Mouse (Mus musculus) embryonic facial prominence, embryonic 11.5 days (tissue): ENCODE measurements around the gene Sarm1. TPM values are rescaled to one million over a fixed set of nuclear protein-coding genes. Genes with fewer than 3 reads are reported as not detected.

Source experiments
- ATAC-seq: fragments of 200-750 bp; cut with Nextera tagmentation; replicated peaks from 2 replicates; pipeline ENCODE4 v1.8.0; 2017; ENCODE audit warnings: low read depth; ENCODE audit not compliant: insufficient number of reproducible peaks, low FRiP score, low TSS enrichment
- DNase-seq: peaks from one replicate; pipeline ENCODE4 v3.0.0-alpha.2; 2015; ENCODE audit warnings: low spot score
- H3K27ac ChIP-seq: fragments of 300-500 bp; sonication (generic); replicated peaks from 2 replicates; pipeline ENCODE4 v1.5.1; 2014; ENCODE audit warnings: mild to moderate bottlenecking, low read depth, low read length, control low read depth
- H3K27me3 ChIP-seq: fragments of 300-500 bp; sonication (generic); 2 replicates; pipeline ENCODE4 v1.6.1; 2014; ENCODE audit warnings: mild to moderate bottlenecking, low read length, moderate library complexity, mixed read lengths; ENCODE audit not compliant: control insufficient read depth, insufficient read depth
- H3K36me3 ChIP-seq: fragments of 300-500 bp; sonication (generic); replicated peaks from 2 replicates; pipeline ENCODE4 v1.6.1; 2014; ENCODE audit warnings: low read depth, mild to moderate bottlenecking, low read length, moderate library complexity, mixed read lengths; ENCODE audit not compliant: control insufficient read depth, insufficient read depth
- H3K4me1 ChIP-seq: fragments of 300-500 bp; sonication (generic); 2 replicates; pipeline ENCODE4 v1.6.1; 2014; ENCODE audit warnings: low read length, mixed read lengths; ENCODE audit not compliant: control insufficient read depth, insufficient read depth
- H3K4me2 ChIP-seq: fragments of 300-500 bp; sonication (generic); 2 replicates; pipeline ENCODE4 v1.6.1; 2014; ENCODE audit warnings: low read depth, mild to moderate bottlenecking, control low read depth, low read length, moderate library complexity
- H3K4me3 ChIP-seq: fragments of 300-500 bp; sonication (generic); 2 replicates; pipeline ENCODE4 v1.5.1; 2014; ENCODE audit warnings: low read depth, low read length, control low read depth
- H3K9ac ChIP-seq: fragments of 300-500 bp; sonication (generic); replicated peaks from 2 replicates; pipeline ENCODE4 v1.6.1; 2014; ENCODE audit warnings: mild to moderate bottlenecking, control low read depth, low read length
- H3K9me3 ChIP-seq: fragments of 300-500 bp; sonication (generic); replicated peaks from 2 replicates; pipeline ENCODE4 v1.6.1; 2016; ENCODE audit warnings: mild to moderate bottlenecking, low read length, inconsistent platforms, mixed read lengths; ENCODE audit not compliant: control insufficient read depth
- WGBS: fragments of 180-500 bp; shearing (Covaris S2); extraction: QIAGEN DNeasy Blood & Tissue Kit; methylation state at CpG from one replicate; pipeline ENCODE4 v1.1.7; 2014; 5-methylcytosine and 5-hydroxymethylcytosine counted together
- polyA plus RNA-seq: library from polyadenylated mRNA; unstranded; fragments of >200 nt; fragmentation: Nextera tagmentation; extraction: Ambion mirVana; gene quantifications from 2 replicates; pipeline ENCODE4 v1.2.1, GENCODE M21; 2014

The Sarm1 gene
- polyA plus RNA-seq = 4.1 and 4.7 TPM in 2 replicates

- ATAC-seq (peak; percentile 92), DNase-seq (peak; percentile 98)
- peaks cover 3% of the 10 kb centered on the region; the same call in 1 of the 2 replicates for H3K4me1 ChIP-seq
- peak within 1 kb of the TSS; percentile 59 for H3K4me3 ChIP-seq
- H3K27me3 ChIP-seq = peaks cover 22% of the 10 kb centered on the region
- no peak within 1 kb of the TSS for H3K27ac ChIP-seq
- peak within 1 kb of the TSS; percentile 54 for H3K9ac ChIP-seq
- H3K36me3 ChIP-seq = no peaks in the 10 kb centered on the region
- H3K4me2 ChIP-seq = peak within 1 kb of the TSS; percentile 99
- H3K9me3 ChIP-seq = no peaks in the 10 kb centered on the region
- WGBS = 3% methylated on average over 35 of the region's 36 CpGs
Measured at GRCm38 (mm10) chr11:78497544-78498522, at the start of gene Sarm1. Sarm1 (minus strand) TSS chr11:78497754.

- Histone ChIP-seq H3K9me3 (no peaks in the 10 kb centered on the region), H3K4me3 (no peak overlapping the region), H3K4me1 (peaks cover 2% of the 10 kb centered on the region), H3K4me2 (no peak overlapping the region), H3K27ac (no peak overlapping the region), H3K36me3 (no peaks in the 10 kb centered on the region), H3K27me3 (no peaks in the 10 kb centered on the region), H3K9ac (0 out of 2 replicates have a peak overlapping the region, but pooled peaks have one; percentile 13)
- 73% methylated on average over 8 of the region's 8 CpGs for WGBS
- no peak for DNase-seq
- ATAC-seq = no peak
Measured at GRCm38 (mm10) chr11:78545181-78545580, 47.6 kb upstream of the Sarm1 start.

- H3K4me1 ChIP-seq = peaks cover 2% of the 10 kb centered on the region
- no peak for ATAC-seq
- WGBS = 93% methylated on average over 7 of the region's 7 CpGs
Measured at GRCm38 (mm10) chr11:78544449-78545111, 47.0 kb upstream of the Sarm1 start.

GRCm38 (mm10) chr11:78540358-78540757, 42.8 kb upstream of the Sarm1 start:
- no peaks in the 10 kb centered on the region for H3K9me3 ChIP-seq
- no peaks in the 10 kb centered on the region for H3K36me3 ChIP-seq
- WGBS = 88% methylated on average over 3 of the region's 3 CpGs

More at GRCm38 (mm10) chr11:78544449-78545111, 47.0 kb upstream of the Sarm1 start:
- H3K36me3 ChIP-seq = no peaks in the 10 kb centered on the region
- DNase-seq = no peak
- no peak overlapping the region for H3K4me2 ChIP-seq
- H3K27me3 ChIP-seq = no peaks in the 10 kb centered on the region
- no peak overlapping the region for H3K9ac ChIP-seq
- no peak overlapping the region for H3K4me3 ChIP-seq
- H3K27ac ChIP-seq = no peak overlapping the region
- H3K9me3 ChIP-seq = no peaks in the 10 kb centered on the region

GRCm38 (mm10) chr11:78536690-78537084, 39.1 kb upstream of the Sarm1 start:
- H3K27ac ChIP-seq = peak overlapping the region; percentile 47; the same call in 1 of the 2 replicates
- H3K4me1 ChIP-seq = no peaks in the 10 kb centered on the region; the same call in 1 of the 2 replicates
- H3K4me2 ChIP-seq = peak overlapping the region; percentile 75
- no peaks in the 10 kb centered on the region for H3K36me3 ChIP-seq
- no peak for ATAC-seq
- H3K27me3 ChIP-seq = no peaks in the 10 kb centered on the region
- peak overlapping the region; percentile 82 for H3K9ac ChIP-seq
- WGBS = 4% methylated on average over 14 of the region's 14 CpGs
- no peaks in the 10 kb centered on the region for H3K9me3 ChIP-seq
- no peak for DNase-seq
- H3K4me3 ChIP-seq = peak overlapping the region; percentile 83

More at GRCm38 (mm10) chr11:78540358-78540757, 42.8 kb upstream of the Sarm1 start:
- Histone ChIP-seq H3K27me3 (no peaks in the 10 kb centered on the region), H3K9ac (no peak overlapping the region), H3K4me2 (no peak overlapping the region), H3K27ac (no peak overlapping the region), H3K4me3 (no peak overlapping the region), H3K4me1 (no peaks in the 10 kb centered on the region; the same call in 1 of the 2 replicates)
- ATAC-seq = no peak
- no peak for DNase-seq

GRCm38 (mm10) chr11:78536080-78536689, 38.6 kb upstream of the Sarm1 start, which contains the start of the genes Tnfaip1 and Ift20:
Tnfaip1 (minus strand) TSS chr11:78536332.
Ift20 (plus strand) TSS chr11:78536361.
- DNase-seq (peak; percentile 99), ATAC-seq (peak; percentile 98)
- H3K9ac ChIP-seq = peak within 1 kb of the TSS; percentile 87
- H3K4me2 ChIP-seq = peak within 1 kb of the TSS; percentile 75
- H3K4me3 ChIP-seq = peak within 1 kb of the TSS; percentile 83
- no peaks in the 10 kb centered on the region for H3K9me3 ChIP-seq
- H3K4me1 ChIP-seq = no peaks in the 10 kb centered on the region; the same call in 1 of the 2 replicates
- no peaks in the 10 kb centered on the region for H3K27me3 ChIP-seq
- no peaks in the 10 kb centered on the region for H3K36me3 ChIP-seq
- under 1% methylated on average over 52 of the region's 52 CpGs for WGBS
- peak within 1 kb of the TSS; percentile 75 for H3K27ac ChIP-seq

- Histone ChIP-seq H3K4me2 (peak overlapping the region; percentile 64), H3K9ac (peak overlapping the region; percentile 87), H3K27ac (peak overlapping the region; percentile 75), H3K4me1 (no peaks in the 10 kb centered on the region; the same call in 1 of the 2 replicates), H3K9me3 (no peaks in the 10 kb centered on the region), H3K36me3 (no peaks in the 10 kb centered on the region), H3K4me3 (peak overlapping the region; percentile 83), H3K27me3 (no peaks in the 10 kb centered on the region)
- ATAC-seq (no peak; the same call in 1 of the 2 replicates), DNase-seq (peak; percentile 75)
- under 1% methylated on average over 23 of the region's 23 CpGs for WGBS
Measured at GRCm38 (mm10) chr11:78535376-78536079, 38.0 kb upstream of the Sarm1 start.
